11 mouse cellular contexts compared by ENCODE assay signal in genomic region chr2:128296897-128297296, GRCm38 (mm10).
A peak's percentile ranks its signal among the peaks of the same experiment; 100 is the strongest.
DNase-seq lines count a peak whose midpoint lies in the region; ATAC-seq and TF ChIP-seq lines count a peak whose summit lies in the region.
"Had no signal": no experiment of that assay in that cellular context is flagged by ENCODE, and none has a peak within 500 bp of the region (broad histone marks: within the 10 kb centered on the region; RNA-seq: fewer than 3 reads in every experiment).

No protein-coding gene starts in this region.

- no peak overlapping the region for H3K27ac ChIP-seq in intestine, embryonic 16.5 days (ENCODE audit: low read length)
- H3K27ac ChIP-seq: heart, adult 2 months had no signal

- no peak overlapping the region for H3K4me3 ChIP-seq in intestine, embryonic 16.5 days (ENCODE audit: low read length)
- no peak overlapping the region for H3K4me3 ChIP-seq in myocyte
- H3K4me3 ChIP-seq: heart, adult 2 months; limb, embryonic 12.5 days had no signal

- no peak for TF ChIP-seq POLR2A in myocyte (IDR thresholded peaks at IDR 0.05; ENCODE audit: insufficient read length, low read depth)

- intact Hi-C loops in heart, postnatal 36 days (cut with DNase I): no loop called here
- intact Hi-C loops in heart, postnatal 25 days (cut with DNase I): no loop called here

- H3K4me1 ChIP-seq in intestine, embryonic 16.5 days (ENCODE audit: control insufficient read depth, insufficient read depth, low read length): peaks cover 13% of the 10 kb centered on the region

- peak; percentile 54 for ATAC-seq in intestine, embryonic 16.5 days
- no peak for ATAC-seq in erythroid progenitor cell, adult 5-6 weeks (replicated peaks; ENCODE audit: low FRiP score, poor library complexity, severe bottlenecking)

- H3K9me3 ChIP-seq in intestine, embryonic 16.5 days (ENCODE audit: control insufficient read depth, low read length): no peaks in the 10 kb centered on the region

- DNase-seq in heart, postnatal 36 days: peak; percentile 18 to 28
- DNase-seq in heart, postnatal 25 days (ENCODE audit: low spot score): no peak
- DNase-seq in CD4-positive, CD25-positive, alpha-beta regulatory T cell, adult 2 months (ENCODE audit: low read depth, low spot score): peak; percentile 58
- DNase-seq in testis, postnatal 10 days (ENCODE audit: low spot score): no peak
- no peak for DNase-seq in cerebellum, postnatal 36 days
- DNase-seq: cerebellum, adult 2 months had no signal

- no peaks in the 10 kb centered on the region for H3K36me3 ChIP-seq in intestine, embryonic 16.5 days (ENCODE audit: control insufficient read depth, insufficient read depth, low read length)
- no peaks in the 10 kb centered on the region for H3K36me3 ChIP-seq in myocyte (ENCODE audit: control insufficient read depth, insufficient read depth)
- H3K36me3 ChIP-seq: limb, embryonic 12.5 days had no signal

- no peaks in the 10 kb centered on the region for H3K27me3 ChIP-seq in intestine, embryonic 16.5 days (replicated peaks; ENCODE audit: control insufficient read depth, insufficient read depth, low read length)
- H3K27me3 ChIP-seq in myocyte (ENCODE audit: control insufficient read depth, insufficient read depth, insufficient read length): no peaks in the 10 kb centered on the region
- H3K27me3 ChIP-seq: limb, embryonic 12.5 days had no signal

- no peak overlapping the region for H3K9ac ChIP-seq in intestine, embryonic 16.5 days (ENCODE audit: low read depth, low read length)
- H3K9ac ChIP-seq: limb, embryonic 12.5 days had no signal

- WGBS in intestine, embryonic 16.5 days: 20% methylated on average over 5 of the region's 5 CpGs

- H3K79me2 ChIP-seq in myocyte (ENCODE audit: control insufficient read depth, insufficient read depth): no peaks in the 10 kb centered on the region

- H3ac ChIP-seq in myocyte (ENCODE audit: control insufficient read depth, insufficient read length): no peak overlapping the region

- H3K4me2 ChIP-seq in intestine, embryonic 16.5 days (ENCODE audit: low read depth, low read length): no peak overlapping the region
- peak overlapping the region; percentile 24 for H3K4me2 ChIP-seq in myocyte (ENCODE audit: low read depth)
- H3K4me2 ChIP-seq: limb, embryonic 12.5 days had no signal

TF ChIP-seq in myocyte, 11 proteins besides CTCF, POLR2A, EP300 and RAD21:
- no peak for TF ChIP-seq USF1 (IDR thresholded peaks at IDR 0.05; ENCODE audit: low read depth)
- TF ChIP-seq TCF12 (IDR thresholded peaks at IDR 0.05; ENCODE audit: insufficient read depth, poor library complexity, severe bottlenecking): no peak
- peak; percentile 60; the same call in 1 of the 2 replicates for TF ChIP-seq CEBPB (IDR thresholded peaks at IDR 0.05; ENCODE audit: insufficient read depth, poor library complexity, severe bottlenecking)

Comparison
In these comparisons a context has a peak if more than half of its experiments do, and no peak if none do; other contexts are left out.
1. DNase-seq: peak in heart, postnatal 36 days (2 of 2) and CD4-positive, CD25-positive, alpha-beta regulatory T cell, adult 2 months (single experiment); none in heart, postnatal 25 days (single experiment), testis, postnatal 10 days (single experiment) and cerebellum, postnatal 36 days (0 of 2).